Mouse (Mus musculus): ENCODE measurements at regions not wholly inside any gene's neighbourhood (a gene's known extent, or its start where the extent isn't known, plus 50 kb on each side); places are given as distances from the start of the nearest gene placed in this dataset.

- DNase-seq (ENCODE audit: low spot score in 2 of 2): no peak
Measured at GRCm38 (mm10) chr2:71685239-71685638, 60.2 kb upstream of the Itga6 start.

- no peak for DNase-seq (ENCODE audit: low spot score in 2 of 2)
Measured at GRCm38 (mm10) chr2:71689041-71689440, 56.4 kb upstream of the Itga6 start.

GRCm38 (mm10) chr2:71690277-71691161 is 54.9 kb upstream of the Itga6 start:
- DNase-seq (ENCODE audit: low spot score in 2 of 2): peak; percentile 28 to 33

GRCm38 (mm10) chr2:71694758-71695310 is 50.6 kb upstream of the Itga6 start:
- DNase-seq (ENCODE audit: low spot score in 2 of 2): peak in 1 of 2 experiments; percentile 23
